In the genomic region with DNA sequence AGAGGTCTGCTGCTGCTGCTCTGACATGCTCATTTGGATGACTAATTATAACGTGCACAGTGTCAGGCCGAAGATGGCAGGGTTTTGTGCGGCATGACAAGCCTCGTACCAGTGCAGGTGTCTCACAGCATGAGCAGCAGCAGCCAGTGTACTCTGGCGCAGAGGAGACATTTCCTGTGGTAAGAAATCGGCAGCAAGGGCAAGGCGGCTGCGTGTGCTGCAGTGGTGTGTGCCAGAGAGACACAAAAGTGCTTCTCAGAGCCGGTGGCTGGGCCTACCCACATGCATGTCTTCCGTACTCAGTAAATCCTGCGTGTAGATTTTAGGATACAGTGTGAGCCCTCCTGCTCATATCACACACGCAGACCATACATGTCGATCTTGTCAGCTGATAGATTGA, we compare ENCODE assay signal across 8 mouse cellular contexts. TPM values are rescaled to one million over a fixed set of nuclear protein-coding genes. Genes with fewer than 3 reads are reported as not detected.
DNase-seq lines count a peak whose midpoint lies in the region; ATAC-seq and TF ChIP-seq lines count a peak whose summit lies in the region.

No protein-coding gene starts in this region.

- H3K4me3 ChIP-seq in neural tube, embryonic 15.5 days (replicated peaks) = no peak overlapping the region
- H3K4me3 ChIP-seq in liver, postnatal 0 days (ENCODE audit: low read depth, low read length) = no peak overlapping the region
- H3K4me3 ChIP-seq in intestine, postnatal 0 days (ENCODE audit: low read depth, low read length) = no peak overlapping the region
- H3K4me3 ChIP-seq in heart, adult 2 months = no peak overlapping the region

- intact Hi-C loops in heart, adult 2 months (cut with DNase I) = no loop called here

- peak; percentile 7 for DNase-seq in Muller cell, postnatal 12 days (ENCODE audit: inconsistent ontology term)
- peak; percentile 49 for DNase-seq in cerebellum, adult 9-10 months
- peak; percentile 15 for DNase-seq in layer of hippocampus, adult 11-12 months (ENCODE audit: low spot score)
- DNase-seq in liver, postnatal 0 days = no peak
- no peak for DNase-seq in urinary bladder, postnatal 14 days (ENCODE audit: low spot score)
- no peak for DNase-seq in heart, adult 2 months

- H3K9ac ChIP-seq in neural tube, embryonic 15.5 days (replicated peaks) = no peak overlapping the region
- no peak overlapping the region for H3K9ac ChIP-seq in liver, postnatal 0 days (replicated peaks)
- H3K9ac ChIP-seq in intestine, postnatal 0 days (ENCODE audit: low read depth, low read length) = no peak overlapping the region
- H3K9ac ChIP-seq in heart, adult 2 months (ENCODE audit: low read depth, low read length) = no peak overlapping the region

- H3K79me2 ChIP-seq in heart, adult 2 months (replicated peaks; ENCODE audit: control insufficient read depth, insufficient read depth, low read length) = no peaks in the 10 kb centered on the region

- 69% methylated on average over 13 of the region's 13 CpGs for WGBS in neural tube, embryonic 15.5 days
- 78% methylated on average over 13 of the region's 13 CpGs for WGBS in liver, postnatal 0 days (ENCODE audit: insufficient replicate concordance)
- WGBS in intestine, postnatal 0 days = 85% methylated on average over 13 of the region's 13 CpGs
- 87% methylated on average over 13 of the region's 13 CpGs for WGBS in heart, adult 2 months

- TF ChIP-seq POLR2A in heart, adult 2 months (IDR thresholded peaks at IDR 0.05; ENCODE audit: insufficient read depth, low read depth, low read length) = no peak

- no peaks in the 10 kb centered on the region for H3K27me3 ChIP-seq in neural tube, embryonic 15.5 days (replicated peaks)
- H3K27me3 ChIP-seq in liver, postnatal 0 days (ENCODE audit: insufficient read depth, low read length) = no peaks in the 10 kb centered on the region
- H3K27me3 ChIP-seq in intestine, postnatal 0 days (replicated peaks; ENCODE audit: control insufficient read depth, insufficient read depth, low read length) = no peaks in the 10 kb centered on the region
- no peaks in the 10 kb centered on the region for H3K27me3 ChIP-seq in heart, adult 2 months (ENCODE audit: control insufficient read depth, insufficient read depth, low read length)

- H3K4me2 ChIP-seq in neural tube, embryonic 15.5 days = peak overlapping the region; percentile 17; the same call in 1 of the 2 replicates
- no peak overlapping the region for H3K4me2 ChIP-seq in liver, postnatal 0 days (ENCODE audit: low read depth, low read length)
- no peak overlapping the region for H3K4me2 ChIP-seq in intestine, postnatal 0 days (replicated peaks; ENCODE audit: low read depth)

- no peak for TF ChIP-seq EP300 in liver, postnatal 0 days (IDR thresholded peaks at IDR 0.05; ENCODE audit: low read depth)
- TF ChIP-seq EP300 in heart, adult 2 months (IDR thresholded peaks at IDR 0.05; ENCODE audit: insufficient read depth, low read depth, low read length) = no peak

- ATAC-seq in neural tube, embryonic 15.5 days (ENCODE audit: low FRiP score) = peak; percentile 28; the same call in 1 of the 2 replicates
- ATAC-seq in liver, postnatal 0 days = no peak
- no peak for ATAC-seq in intestine, postnatal 0 days

- peak overlapping the region; percentile 28; the same call in 1 of the 2 replicates for H3K27ac ChIP-seq in neural tube, embryonic 15.5 days (replicated peaks)
- H3K27ac ChIP-seq in liver, postnatal 0 days (ENCODE audit: low read depth) = no peak overlapping the region
- no peak overlapping the region for H3K27ac ChIP-seq in intestine, postnatal 0 days (ENCODE audit: low read depth, low read length)
- no peak overlapping the region for H3K27ac ChIP-seq in heart, adult 2 months

- TF ChIP-seq CTCF in liver, postnatal 0 days (IDR thresholded peaks at IDR 0.05; ENCODE audit: low read depth) = no peak
- TF ChIP-seq CTCF in intestine, postnatal 0 days (IDR thresholded peaks at IDR 0.05; ENCODE audit: low read depth) = no peak
- TF ChIP-seq CTCF in heart, adult 2 months (IDR thresholded peaks at IDR 0.05) = no peak

- H3K9me3 ChIP-seq in neural tube, embryonic 15.5 days (replicated peaks) = no peaks in the 10 kb centered on the region
- H3K9me3 ChIP-seq in liver, postnatal 0 days (ENCODE audit: low read length) = no peaks in the 10 kb centered on the region
- H3K9me3 ChIP-seq in intestine, postnatal 0 days (ENCODE audit: control insufficient read depth) = no peaks in the 10 kb centered on the region

- H3K36me3 ChIP-seq in neural tube, embryonic 15.5 days = no peaks in the 10 kb centered on the region
- H3K36me3 ChIP-seq in liver, postnatal 0 days (replicated peaks; ENCODE audit: insufficient read depth, low read length) = no peaks in the 10 kb centered on the region
- H3K36me3 ChIP-seq in intestine, postnatal 0 days (ENCODE audit: control insufficient read depth, insufficient read depth) = no peaks in the 10 kb centered on the region
- H3K36me3 ChIP-seq in heart, adult 2 months (ENCODE audit: control insufficient read depth, insufficient read depth, low read length) = no peaks in the 10 kb centered on the region

- 0 out of 2 replicates have a peak, but pooled peaks cover 3% of the 10 kb centered on the region for H3K4me1 ChIP-seq in neural tube, embryonic 15.5 days
- no peaks in the 10 kb centered on the region for H3K4me1 ChIP-seq in liver, postnatal 0 days (ENCODE audit: insufficient read depth)
- no peaks in the 10 kb centered on the region for H3K4me1 ChIP-seq in intestine, postnatal 0 days (replicated peaks; ENCODE audit: control insufficient read depth, insufficient read depth, low read length)
- no peaks in the 10 kb centered on the region for H3K4me1 ChIP-seq in heart, adult 2 months (ENCODE audit: control insufficient read depth, insufficient read depth, low read length)

RNA-seq across cellular contexts. Expression of gene Fancl, which starts 51.9 kb away (rescaled TPM):
- 13.4 and 17.1 TPM in 2 replicates for polyA plus RNA-seq in neural tube, embryonic 15.5 days (2015; fragmentation: Nextera tagmentation; extraction: Ambion mirVana)
- polyA plus RNA-seq in liver, postnatal 0 days (2015; fragmentation: Nextera tagmentation; extraction: Ambion mirVana) = 12.8 and 13.1 TPM in 2 replicates
- polyA plus RNA-seq in intestine, postnatal 0 days (2015; fragmentation: Nextera tagmentation; extraction: Ambion mirVana) = 10.3 and 10.4 TPM in 2 replicates
- total RNA-seq in heart, adult 2 months (2021) = 1 to 10 TPM; 7.6 to 9.1 TPM
- polyA plus RNA-seq in heart, adult 2 months (2012; rRNA removed) = 1.6 and 4.5 TPM in 2 replicates

Comparison
In these comparisons a context has a peak if more than half of its experiments do, and no peak if none do; other contexts are left out.
1. DNase-seq: peak in Muller cell, postnatal 12 days (single experiment), cerebellum, adult 9-10 months (single experiment) and layer of hippocampus, adult 11-12 months (single experiment); none in liver, postnatal 0 days (single experiment), urinary bladder, postnatal 14 days (single experiment) and heart, adult 2 months (0 of 2).